Mouse (Mus musculus): Measurements from ENCODE around the gene Dph2. TPM values are rescaled to one million over a fixed set of nuclear protein-coding genes. Genes with fewer than 3 reads are reported as not detected.

The Dph2 gene
- total RNA-seq, 2 experiments from 2014 or later = 3.2 to 4.4 TPM

- intact Hi-C loops (cut with DNase I) = loop anchor here (5.0 kb wide), 1 partner anchor 199 kb away; no protein-coding TSS in a partner anchor
- DNase-seq (ENCODE audit: low spot score) = peak; percentile 37
These were observed 8.8 kb downstream of the Dph2 start, which contains the start of gene B4galt2 for GRCm38 (mm10) chr4:117882701-117883691. TSS of gene B4galt2 (minus strand) at chr4:117883487.

DNA sequence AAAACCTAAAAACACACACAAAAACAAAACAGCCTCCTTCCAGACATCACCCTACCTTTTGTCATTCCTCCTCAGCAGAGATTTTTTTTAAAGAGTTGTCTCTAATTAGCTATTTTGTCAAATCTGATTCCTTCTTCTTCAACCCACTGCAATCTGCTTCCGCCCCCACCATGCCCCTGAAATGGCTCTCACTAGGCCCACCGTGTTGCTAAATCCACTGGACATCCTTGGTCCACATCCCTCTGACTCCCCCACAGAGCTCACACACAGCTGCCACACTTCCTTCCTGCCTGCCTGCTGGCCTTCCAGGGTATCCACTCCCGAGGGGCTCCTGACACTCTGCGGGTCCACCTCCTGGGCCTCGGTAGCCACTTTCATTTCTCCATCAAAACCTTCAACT is 13.1 kb downstream of the Dph2 start:
- no peak for DNase-seq (ENCODE audit: low spot score)
- intact Hi-C loops (cut with DNase I) = no loop called here

GRCm38 (mm10) chr4:117878301-117878700 is 13.5 kb downstream of the Dph2 start:
- intact Hi-C loops (cut with DNase I) = no loop called here
- no peak for DNase-seq (ENCODE audit: low spot score)

GRCm38 (mm10) chr4:117873615-117874014 is 18.2 kb downstream of the Dph2 start:
- intact Hi-C loops (cut with DNase I) = no loop called here
- DNase-seq (ENCODE audit: low spot score) = no peak

GRCm38 (mm10) chr4:117872471-117872886 is 19.4 kb downstream of the Dph2 start, which contains the start of gene Ccdc24:
TSS of gene Ccdc24 (minus strand) at chr4:117872557.
- DNase-seq (ENCODE audit: low spot score) = no peak
- intact Hi-C loops (cut with DNase I) = no loop called here

- intact Hi-C loops (cut with DNase I) = no loop called here
- DNase-seq (ENCODE audit: low spot score) = no peak
These were observed 20.0 kb downstream of the Dph2 start for GRCm38 (mm10) chr4:117871787-117872186.

GRCm38 (mm10) chr4:117870437-117870836 is 21.4 kb downstream of the Dph2 start:
- no peak for DNase-seq (ENCODE audit: low spot score)

DNA sequence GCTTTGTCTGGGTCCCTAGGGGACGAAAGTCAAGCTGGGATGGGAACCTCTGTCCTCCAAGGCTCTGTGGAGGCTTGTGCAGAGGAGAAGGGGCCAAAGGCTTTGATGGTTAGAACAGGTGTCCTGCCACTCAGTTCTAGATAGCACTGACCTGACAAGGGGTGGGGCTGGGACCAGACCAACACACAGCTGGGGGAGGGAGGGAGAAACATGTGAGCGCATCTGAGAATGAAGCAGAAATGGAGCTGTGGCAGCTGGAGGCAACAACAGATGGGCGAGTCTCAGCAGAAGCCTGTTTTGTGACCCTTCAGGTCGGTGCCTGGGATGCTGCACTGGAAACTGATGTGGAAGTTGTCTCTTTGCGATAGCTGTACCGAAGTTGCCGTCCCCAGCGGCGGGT is 22.5 kb downstream of the Dph2 start:
- intact Hi-C loops (cut with DNase I) = loop anchor here (2.0 to 5.0 kb wide), 2 partner anchors 41 to 57 kb away; no protein-coding TSS in a partner anchor
- DNase-seq (ENCODE audit: low spot score) = no peak

More at GRCm38 (mm10) chr4:117870437-117870836, 21.4 kb downstream of the Dph2 start:
- intact Hi-C loops (cut with DNase I) = no loop called here

DNA sequence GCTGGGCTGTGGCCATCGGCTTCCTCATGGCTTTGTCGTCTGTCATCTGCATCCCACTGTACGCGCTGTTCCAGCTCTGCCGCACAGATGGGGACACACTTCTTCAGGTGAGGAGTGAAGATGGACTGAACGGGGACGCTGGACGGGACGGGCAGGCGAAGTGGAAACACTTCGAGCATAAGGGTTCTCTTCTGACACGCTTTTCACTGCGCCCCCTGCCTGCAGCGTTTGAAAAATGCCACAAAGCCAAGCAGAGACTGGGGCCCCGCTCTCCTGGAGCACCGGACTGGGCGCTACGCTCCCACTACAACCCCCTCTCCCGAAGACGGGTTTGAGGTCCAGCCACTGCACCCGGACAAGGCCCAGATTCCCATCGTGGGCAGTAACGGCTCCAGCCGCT is 24.0 kb downstream of the Dph2 start:
- intact Hi-C loops (cut with DNase I) = loop anchor here (2.0 to 5.0 kb wide), 2 partner anchors 39 to 56 kb away; no protein-coding TSS in a partner anchor
- no peak for DNase-seq (ENCODE audit: low spot score)

DNA sequence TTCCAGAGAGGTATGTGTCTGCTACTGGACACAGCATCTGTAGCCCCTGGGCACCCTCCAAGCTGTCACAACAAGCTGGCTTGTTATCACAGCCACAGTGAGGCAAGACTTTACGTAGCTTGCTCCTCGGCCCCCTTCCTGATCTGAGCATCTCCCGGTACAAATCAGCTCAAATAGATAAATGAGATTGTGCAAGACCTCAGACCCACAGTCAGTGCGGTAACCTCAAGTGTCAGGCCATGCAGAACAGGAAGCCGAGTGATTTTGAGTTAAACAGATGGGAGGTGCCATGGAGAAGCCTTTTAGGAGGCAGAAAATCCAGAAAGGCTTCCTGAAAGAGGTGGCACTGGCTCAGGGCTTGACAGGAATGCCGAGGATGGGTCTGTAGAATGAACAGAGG is 24.8 kb downstream of the Dph2 start:
- DNase-seq (ENCODE audit: low spot score) = no peak
- intact Hi-C loops (cut with DNase I) = loop anchor here (5.0 kb wide), 1 partner anchor 55 kb away; no protein-coding TSS in a partner anchor

DNA sequence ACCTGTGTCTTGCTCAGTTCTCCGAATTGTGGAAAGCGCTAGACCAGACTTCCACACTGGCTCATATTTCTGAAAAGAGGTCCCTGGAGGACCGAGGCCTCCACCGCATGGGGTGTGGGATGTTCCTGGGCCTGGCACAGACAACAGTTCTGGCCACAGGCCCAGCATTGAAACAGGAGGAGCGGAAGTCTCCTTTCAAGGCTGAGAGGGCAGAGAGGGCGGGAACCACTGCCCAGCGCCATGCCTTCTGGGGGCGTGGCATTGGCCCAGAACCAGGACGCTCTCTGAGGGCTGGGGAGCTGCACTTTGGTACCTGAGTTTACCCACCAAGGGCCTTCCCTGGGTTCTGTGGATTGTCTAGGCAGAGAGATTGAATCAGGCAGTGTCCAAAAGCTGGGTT is 25.7 kb downstream of the Dph2 start:
- no peak for DNase-seq (ENCODE audit: low spot score)
- intact Hi-C loops (cut with DNase I) = loop anchor here (5.0 kb wide), 1 partner anchor 54 kb away; no protein-coding TSS in a partner anchor

DNA sequence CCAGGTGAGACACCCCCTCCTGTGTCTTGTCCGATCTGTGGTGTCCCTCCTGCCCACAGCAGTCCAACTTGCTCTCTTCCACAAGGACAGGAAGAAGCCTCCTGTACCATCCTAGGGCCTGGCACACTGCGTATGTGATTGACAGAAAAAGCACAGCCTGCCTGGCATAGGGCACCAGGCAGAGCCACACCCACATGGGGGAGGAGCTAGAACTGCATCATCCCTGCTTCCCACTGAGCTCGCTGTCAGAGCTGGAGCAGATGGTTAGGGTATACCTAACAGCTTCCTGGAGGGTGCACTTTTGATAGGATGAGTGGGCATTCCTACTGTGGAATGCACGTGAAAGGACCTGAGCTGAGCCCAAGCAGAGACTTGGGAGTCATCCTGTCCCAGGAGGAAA is 29.0 kb downstream of the Dph2 start:
- intact Hi-C loops (cut with DNase I) = no loop called here
- no peak for DNase-seq (ENCODE audit: low spot score)

DNA sequence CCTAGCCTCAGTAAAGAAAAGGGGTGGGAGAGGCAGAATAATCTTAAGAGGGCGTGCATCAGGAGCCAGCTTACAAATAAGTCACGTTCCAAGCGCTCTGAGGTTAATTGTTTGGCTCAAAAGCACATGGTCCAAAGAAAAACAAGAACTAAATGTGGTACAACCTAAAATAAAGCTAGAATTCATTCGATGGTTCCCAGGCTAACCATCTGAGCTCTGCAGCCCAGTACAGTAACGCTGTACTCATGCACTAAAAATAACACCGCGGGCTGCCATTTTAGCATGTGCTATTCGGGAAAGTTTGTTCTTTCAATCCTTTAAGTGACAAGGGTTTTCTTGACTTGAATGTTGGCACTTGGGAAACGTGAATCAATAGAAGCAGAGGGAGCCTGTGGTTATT is 31.3 kb downstream of the Dph2 start:
- DNase-seq (ENCODE audit: low spot score) = no peak
- intact Hi-C loops (cut with DNase I) = no loop called here

- intact Hi-C loops (cut with DNase I) = loop anchor here (2.0 kb wide), 1 partner anchor 30 kb away; no protein-coding TSS in a partner anchor
- no peak for DNase-seq (ENCODE audit: low spot score)
These were observed 33.0 kb downstream of the Dph2 start for GRCm38 (mm10) chr4:117858794-117859193.

DNA sequence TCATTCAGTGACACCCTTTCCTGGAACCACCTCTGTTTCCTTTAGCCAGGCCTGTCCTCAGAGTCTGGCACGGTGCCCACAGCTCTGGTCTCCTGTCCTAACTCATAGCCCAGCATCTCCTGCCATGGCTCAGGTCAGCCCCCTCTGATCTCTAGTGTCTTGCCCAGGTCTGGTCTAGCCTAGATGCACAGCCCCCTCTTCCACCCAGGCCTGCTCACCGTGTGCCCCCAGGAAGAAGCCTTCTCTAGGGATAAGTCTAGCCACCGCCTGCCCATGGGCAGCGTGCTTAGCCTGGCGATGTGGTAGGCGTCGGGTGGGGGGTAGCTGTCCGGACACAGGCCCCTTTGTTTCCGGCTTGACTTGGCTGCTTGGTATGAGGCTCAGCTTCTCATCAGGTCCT is 36.7 kb downstream of the Dph2 start:
- intact Hi-C loops (cut with DNase I) = no loop called here
- no peak for DNase-seq (ENCODE audit: low spot score)

DNA sequence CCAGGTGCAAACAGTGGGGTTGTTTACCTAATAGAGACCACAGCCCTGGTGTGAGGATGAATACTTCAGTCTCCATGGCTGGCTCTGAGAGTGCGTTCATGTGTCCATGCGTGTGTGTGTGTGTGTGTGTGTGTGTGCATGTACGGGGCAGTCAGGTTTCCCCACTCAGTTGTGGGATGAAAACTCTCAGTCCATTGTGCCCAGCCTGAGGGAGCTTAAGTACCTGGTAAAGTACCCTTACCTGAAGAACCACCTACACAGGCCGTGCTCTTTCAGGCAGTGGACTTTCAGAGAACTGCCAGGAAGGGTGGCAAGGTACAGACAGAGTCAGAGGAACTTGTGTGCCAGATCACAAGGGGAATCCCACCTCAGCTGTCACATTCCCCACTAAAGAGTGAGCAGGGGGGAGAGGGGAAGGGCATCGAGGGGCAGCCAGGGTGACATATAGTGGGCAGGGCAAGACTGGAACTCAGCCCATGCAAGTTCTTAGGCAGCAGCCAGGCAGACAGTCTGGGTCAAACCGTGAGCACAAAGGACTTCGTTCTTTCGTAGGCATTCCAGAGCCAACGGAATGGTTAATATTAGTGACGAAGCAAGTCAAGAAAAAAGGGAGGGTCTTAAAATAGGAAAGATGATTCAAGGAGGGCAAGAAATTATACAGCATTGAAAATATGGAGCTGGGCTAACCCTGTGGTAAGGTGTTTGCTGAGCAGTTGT is 39.5 kb downstream of the Dph2 start:
- intact Hi-C loops (cut with DNase I) = no loop called here
- no peak for DNase-seq (ENCODE audit: low spot score)

DNA sequence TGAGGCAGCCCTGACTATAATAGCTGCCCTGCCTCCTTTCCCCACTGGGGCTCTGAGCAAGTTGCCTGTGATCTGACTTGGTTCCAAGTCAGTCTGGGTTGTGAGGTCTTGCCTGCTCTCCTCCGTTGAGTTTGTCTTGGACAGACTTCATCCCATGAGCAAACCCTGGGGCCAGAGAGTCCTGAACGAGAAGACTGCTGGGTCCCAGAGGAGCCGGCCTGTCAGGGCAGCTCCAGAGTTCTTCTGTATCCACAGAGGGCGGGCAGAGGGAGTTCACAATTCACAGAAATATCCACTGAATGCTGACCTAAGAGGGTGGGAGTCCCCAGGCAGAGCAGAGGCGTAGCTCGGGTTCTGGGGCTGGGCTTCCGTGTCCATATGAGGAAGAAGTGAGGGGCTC is 41.0 kb downstream of the Dph2 start:
- peak; percentile 62 for DNase-seq (ENCODE audit: low spot score)
- intact Hi-C loops (cut with DNase I) = no loop called here

GRCm38 (mm10) chr4:117850176-117850575 is 41.7 kb downstream of the Dph2 start:
- intact Hi-C loops (cut with DNase I) = no loop called here
- no peak for DNase-seq (ENCODE audit: low spot score)

DNA sequence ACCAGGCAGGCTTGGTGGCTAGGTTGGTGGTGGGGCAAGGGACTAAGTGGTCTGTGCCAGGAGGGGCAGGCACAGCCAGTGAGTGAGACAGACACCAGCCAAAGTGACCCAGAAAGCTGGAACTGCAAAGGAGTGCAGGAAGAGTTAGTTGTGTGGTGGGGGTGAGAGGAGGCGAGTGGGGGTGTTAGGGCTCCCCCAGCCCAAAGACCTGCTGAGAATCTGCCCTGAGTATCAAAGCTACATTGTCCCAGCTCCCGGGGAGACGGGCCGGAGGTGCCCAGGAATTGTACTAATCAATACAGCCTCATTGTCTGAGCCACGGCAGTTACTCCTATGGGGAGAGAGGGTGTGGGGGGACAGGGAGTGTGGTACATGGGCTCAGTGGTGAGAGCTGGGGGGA is 42.3 kb downstream of the Dph2 start:
- no peak for DNase-seq (ENCODE audit: low spot score)
- intact Hi-C loops (cut with DNase I) = no loop called here

DNA sequence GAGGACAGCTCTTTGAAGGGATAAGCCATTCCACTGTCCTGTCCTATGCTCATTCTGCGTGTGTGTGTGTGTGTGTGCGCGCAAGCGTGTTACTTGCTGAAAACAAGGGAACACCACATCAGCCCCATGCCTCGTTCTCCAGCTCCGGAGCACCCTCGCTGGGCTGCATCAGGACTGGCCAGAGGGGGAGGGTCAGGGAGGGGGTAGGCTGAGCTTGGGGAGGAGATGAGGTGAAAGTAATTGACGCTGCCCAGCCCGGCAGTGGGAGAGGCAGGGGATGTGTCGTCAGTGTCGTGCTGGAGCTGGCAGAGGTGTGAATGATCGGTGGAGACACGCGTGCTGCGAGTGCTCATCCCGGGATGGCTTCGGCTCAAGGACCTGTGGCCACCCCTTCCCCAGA is 42.8 kb downstream of the Dph2 start:
- DNase-seq (ENCODE audit: low spot score) = no peak
- intact Hi-C loops (cut with DNase I) = no loop called here
